Mouse (Mus musculus) liver, postnatal 0 days (tissue): ENCODE data around the gene Rnf103. TPM values are rescaled to one million over a fixed set of nuclear protein-coding genes. Genes with fewer than 3 reads are reported as not detected.
"Not testable (repeated sequence)": the region's sequence is repeated elsewhere in the genome, so short reads cannot be mapped to it uniquely, and the experiment has no call there.

ENCODE experiments used
- ATAC-seq: fragments of 200-750 bp; cut with Nextera tagmentation; 2 replicates; pipeline ENCODE4 v1.8.0; 2017; ENCODE audit warnings: mild to moderate bottlenecking, moderate library complexity
- DNase-seq: peaks from one replicate; pipeline ENCODE4 v3.0.0-alpha.2; 2016
- H3K27ac ChIP-seq: fragments of 300-500 bp; sonication (generic); 2 replicates; pipeline ENCODE4 v1.5.1; 2014; ENCODE audit warnings: antibody characterized with exemption, moderate library complexity, mild to moderate bottlenecking, low read depth
- H3K27me3 ChIP-seq: fragments of 300-500 bp; sonication (generic); 2 replicates; pipeline ENCODE4 v1.6.1; 2014; ENCODE audit warnings: low read length, control low read depth, mixed read lengths; ENCODE audit not compliant: insufficient read depth
- H3K36me3 ChIP-seq: fragments of 300-500 bp; sonication (generic); replicated peaks from 2 replicates; pipeline ENCODE4 v1.6.1; 2014; ENCODE audit warnings: mild to moderate bottlenecking, control low read depth, low read length, moderate library complexity, mixed read lengths; ENCODE audit not compliant: insufficient read depth
- H3K4me1 ChIP-seq: fragments of 300-500 bp; sonication (generic); 2 replicates; pipeline ENCODE4 v1.6.1; 2014; ENCODE audit warnings: antibody characterized with exemption, mild to moderate bottlenecking, control low read depth; ENCODE audit not compliant: insufficient read depth
- H3K4me2 ChIP-seq: fragments of 300-500 bp; sonication (generic); 2 replicates; pipeline ENCODE4 v1.6.1; 2014; ENCODE audit warnings: low read depth, mild to moderate bottlenecking, low read length, moderate library complexity, mixed read lengths
- H3K4me3 ChIP-seq: fragments of 300-500 bp; sonication (generic); 2 replicates; pipeline ENCODE4 v1.5.1; 2014; ENCODE audit warnings: low read depth, low read length
- H3K9ac ChIP-seq: fragments of 300-500 bp; sonication (generic); replicated peaks from 2 replicates; pipeline ENCODE4 v1.6.1; 2014; ENCODE audit warnings: mild to moderate bottlenecking, moderate library complexity
- H3K9me3 ChIP-seq: fragments of 300-500 bp; sonication (generic); 2 replicates; pipeline ENCODE4 v1.6.1; 2016; ENCODE audit warnings: mild to moderate bottlenecking, control low read depth, low read length, mixed read lengths
- CTCF ChIP-seq: sonication (generic); IDR thresholded peaks from 2 replicates; pipeline ENCODE4 v1.5.1; 2016; ENCODE audit warnings: antibody characterized with exemption, low read depth
- EP300 ChIP-seq: IDR thresholded peaks from 2 replicates; pipeline ENCODE4 v1.6.1; 2016; ENCODE audit warnings: antibody characterized with exemption, low read depth, mild to moderate bottlenecking
- WGBS: fragments of 180-500 bp; shearing (Covaris S2); extraction: QIAGEN DNeasy Blood & Tissue Kit; methylation state at CpG from one replicate; pipeline ENCODE4 v1.1.7; 2014; ENCODE audit not compliant: insufficient replicate concordance; 5-methylcytosine and 5-hydroxymethylcytosine counted together
- polyA plus RNA-seq: library from polyadenylated mRNA; unstranded; fragments of >200 nt; fragmentation: Nextera tagmentation; extraction: Ambion mirVana; gene quantifications from 2 replicates; pipeline ENCODE4 v1.2.1, GENCODE M21; 2015

The Rnf103 gene
- 24.0 and 28.0 TPM in 2 replicates for polyA plus RNA-seq

- Histone ChIP-seq H3K9ac (peak within 1 kb of the TSS; percentile 99), H3K4me2 (peak within 1 kb of the TSS; percentile 90), H3K27ac (peak within 1 kb of the TSS; percentile 100), H3K4me3 (peak within 1 kb of the TSS; percentile 95), H3K27me3 (no peaks in the 10 kb centered on the region), H3K36me3 (peaks cover 15% of the 10 kb centered on the region), H3K4me1 (peaks cover 10% of the 10 kb centered on the region), H3K9me3 (no peaks in the 10 kb centered on the region)
- TF ChIP-seq EP300 = no peak
- peak; percentile 42 for TF ChIP-seq CTCF
- DNase-seq (peak; percentile 95), ATAC-seq (peak; percentile 92)
- under 1% methylated on average over 45 of the region's 79 CpGs for WGBS
Observed at GRCm38 (mm10) chr6:71493675-71494340, at the start of gene Rnf103. Gene Rnf103, plus strand, starts transcription at chr6:71493894.

- no peak for DNase-seq
- H3K36me3 ChIP-seq = no peaks in the 10 kb centered on the region
- no peak for ATAC-seq
- no peak overlapping the region for H3K4me3 ChIP-seq
- 27% methylated on average over 1 of the region's 1 CpGs for WGBS
- no peaks in the 10 kb centered on the region for H3K27me3 ChIP-seq
- no peak for TF ChIP-seq EP300
- no peak for TF ChIP-seq CTCF
- H3K27ac ChIP-seq = peak overlapping the region; percentile 11; the same call in 1 of the 2 replicates
- peaks cover 11% of the 10 kb centered on the region for H3K4me1 ChIP-seq
- H3K9me3 ChIP-seq = no peaks in the 10 kb centered on the region
- H3K4me2 ChIP-seq = no peak overlapping the region
- H3K9ac ChIP-seq = no peak overlapping the region
Observed at GRCm38 (mm10) chr6:71444756-71445155, 48.9 kb upstream of the Rnf103 start.

GRCm38 (mm10) chr6:71445560-71445959 lies 48.1 kb upstream of the Rnf103 start:
- Histone ChIP-seq H3K9ac (no peak overlapping the region), H3K4me2 (no peak overlapping the region), H3K27me3 (no peaks in the 10 kb centered on the region), H3K9me3 (no peaks in the 10 kb centered on the region), H3K4me3 (no peak overlapping the region), H3K27ac (peak overlapping the region; percentile 11; the same call in 1 of the 2 replicates), H3K36me3 (no peaks in the 10 kb centered on the region), H3K4me1 (peaks cover 11% of the 10 kb centered on the region)
- TF ChIP-seq CTCF (no peak), EP300 (no peak)
- no peak for DNase-seq
- 58% methylated on average over 6 of the region's 6 CpGs for WGBS
- no peak for ATAC-seq

GRCm38 (mm10) chr6:71452792-71453191 lies 40.9 kb upstream of the Rnf103 start:
- Histone ChIP-seq H3K4me1 (no peaks in the 10 kb centered on the region), H3K36me3 (no peaks in the 10 kb centered on the region), H3K9me3 (no peaks in the 10 kb centered on the region), H3K27ac (no peak overlapping the region), H3K9ac (no peak overlapping the region), H3K4me3 (no peak overlapping the region), H3K4me2 (no peak overlapping the region), H3K27me3 (no peaks in the 10 kb centered on the region)
- WGBS = 44% methylated on average over 2 of the region's 2 CpGs
- ATAC-seq (no peak), DNase-seq (no peak)
- no peak for TF ChIP-seq CTCF
- no peak for TF ChIP-seq EP300

GRCm38 (mm10) chr6:71453983-71454739 lies 39.5 kb upstream of the Rnf103 start:
- not testable (repeated sequence) for H3K36me3 ChIP-seq, ATAC-seq, H3K4me2 ChIP-seq

GRCm38 (mm10) chr6:71457956-71458608 lies 35.6 kb upstream of the Rnf103 start:
- ATAC-seq (no peak), DNase-seq (no peak)
- Histone ChIP-seq H3K4me3 (no peak overlapping the region), H3K36me3 (no peaks in the 10 kb centered on the region), H3K4me2 (no peak overlapping the region), H3K9me3 (0 out of 2 replicates have a peak, but pooled peaks cover 3% of the 10 kb centered on the region), H3K9ac (no peak overlapping the region), H3K27ac (no peak overlapping the region), H3K27me3 (no peaks in the 10 kb centered on the region), H3K4me1 (no peaks in the 10 kb centered on the region)
- TF ChIP-seq CTCF (no peak), EP300 (no peak)
- 55% methylated on average over 8 of the region's 8 CpGs for WGBS

More at GRCm38 (mm10) chr6:71453983-71454739, 39.5 kb upstream of the Rnf103 start:
- not testable (repeated sequence) for DNase-seq, H3K9me3 ChIP-seq, H3K9ac ChIP-seq, H3K4me3 ChIP-seq, H3K27ac ChIP-seq, H3K27me3 ChIP-seq, H3K4me1 ChIP-seq
